Mouse (Mus musculus): Measurements from ENCODE around the gene Fem1b. TPM values are rescaled to one million over a fixed set of nuclear protein-coding genes. Genes with fewer than 3 reads are reported as not detected.
"Not testable (repeated sequence)": the region's sequence is repeated elsewhere in the genome, so short reads cannot be mapped to it uniquely, and the experiment has no call there.

Fem1b gene
- polyA plus RNA-seq, 1 experiment from 2014 or later: 34.5 TPM

GRCm38 (mm10) chr9:62820829-62821228 is 9.1 kb upstream of the Fem1b start:
- H3K9me3 ChIP-seq (replicated peaks): no peaks in the 10 kb centered on the region
- no peak for DNase-seq (ENCODE audit: low spot score)
- H3K4me1 ChIP-seq: peaks cover 11% of the 10 kb centered on the region
- no peak overlapping the region for H3K4me3 ChIP-seq
- H3K27ac ChIP-seq (replicated peaks): no peak overlapping the region
- no peaks in the 10 kb centered on the region for H3K27me3 ChIP-seq (ENCODE audit: low read depth, poor library complexity, severe bottlenecking)
- H3K36me3 ChIP-seq: no peaks in the 10 kb centered on the region
- WGBS: 89% methylated on average over 6 of the region's 6 CpGs

GRCm38 (mm10) chr9:62819910-62820309 is 8.2 kb upstream of the Fem1b start:
- 89% methylated on average over 6 of the region's 6 CpGs for WGBS
- not testable (repeated sequence) for H3K9me3 ChIP-seq (replicated peaks); H3K27ac ChIP-seq (replicated peaks); H3K4me3 ChIP-seq; H3K36me3 ChIP-seq; DNase-seq (ENCODE audit: low spot score); H3K27me3 ChIP-seq (ENCODE audit: low read depth, poor library complexity, severe bottlenecking); H3K4me1 ChIP-seq

- Histone ChIP-seq H3K4me3 (no peak overlapping the region), H3K27me3 (ENCODE audit: low read depth, poor library complexity, severe bottlenecking) (no peaks in the 10 kb centered on the region), H3K36me3 (no peaks in the 10 kb centered on the region), H3K4me1 (no peaks in the 10 kb centered on the region), H3K27ac (replicated peaks) (no peak overlapping the region), H3K9me3 (replicated peaks) (no peaks in the 10 kb centered on the region)
- no peak for DNase-seq (ENCODE audit: low spot score)
- 88% methylated on average over 3 of the region's 3 CpGs for WGBS
Measured at GRCm38 (mm10) chr9:62819494-62819893, 7.8 kb upstream of the Fem1b start.

GRCm38 (mm10) chr9:62817828-62818614 is 6.3 kb upstream of the Fem1b start:
- WGBS: 81% methylated on average over 4 of the region's 4 CpGs
- Histone ChIP-seq H3K27me3 (ENCODE audit: low read depth, poor library complexity, severe bottlenecking) (no peaks in the 10 kb centered on the region), H3K4me1 (peaks cover 3% of the 10 kb centered on the region), H3K9me3 (replicated peaks) (no peaks in the 10 kb centered on the region), H3K36me3 (no peaks in the 10 kb centered on the region), H3K27ac (replicated peaks) (no peak overlapping the region), H3K4me3 (no peak overlapping the region)
- no peak for DNase-seq (ENCODE audit: low spot score)

- whole genome bisulfite sequencing: 80% methylated on average over 12 of the region's 12 CpGs
Measured at GRCm38 (mm10) chr9:62817099-62817571, 5.4 kb upstream of the Fem1b start.

GRCm38 (mm10) chr9:62816323-62817098 is 4.8 kb upstream of the Fem1b start:
- Histone ChIP-seq H3K4me3 (no peak overlapping the region), H3K27ac (replicated peaks) (no peak overlapping the region), H3K9me3 (replicated peaks) (no peaks in the 10 kb centered on the region), H3K4me1 (peaks cover 18% of the 10 kb centered on the region), H3K36me3 (no peaks in the 10 kb centered on the region), H3K27me3 (ENCODE audit: low read depth, poor library complexity, severe bottlenecking) (no peaks in the 10 kb centered on the region)
- WGBS: 85% methylated on average over 9 of the region's 9 CpGs
- no peak for DNase-seq (ENCODE audit: low spot score)

More at GRCm38 (mm10) chr9:62817099-62817571, 5.4 kb upstream of the Fem1b start:
- H3K9me3 ChIP-seq (replicated peaks): no peaks in the 10 kb centered on the region
- H3K27ac ChIP-seq (replicated peaks): no peak overlapping the region
- H3K27me3 ChIP-seq (ENCODE audit: low read depth, poor library complexity, severe bottlenecking): no peaks in the 10 kb centered on the region
- H3K4me1 ChIP-seq: peaks cover 12% of the 10 kb centered on the region
- no peaks in the 10 kb centered on the region for H3K36me3 ChIP-seq
- no peak overlapping the region for H3K4me3 ChIP-seq
- no peak for DNase-seq (ENCODE audit: low spot score)

GRCm38 (mm10) chr9:62814751-62815150 is 3.0 kb upstream of the Fem1b start:
- H3K4me3 ChIP-seq: no peak overlapping the region
- no peaks in the 10 kb centered on the region for H3K36me3 ChIP-seq
- no peak for DNase-seq (ENCODE audit: low spot score)
- no peak overlapping the region for H3K27ac ChIP-seq (replicated peaks)
- no peaks in the 10 kb centered on the region for H3K9me3 ChIP-seq (replicated peaks)
- H3K27me3 ChIP-seq (ENCODE audit: low read depth, poor library complexity, severe bottlenecking): no peaks in the 10 kb centered on the region
- WGBS: 91% methylated on average over 2 of the region's 2 CpGs
- peaks cover 28% of the 10 kb centered on the region for H3K4me1 ChIP-seq

- H3K9me3 ChIP-seq (replicated peaks): no peaks in the 10 kb centered on the region
- H3K4me3 ChIP-seq: peak overlapping the region; percentile 92
- 12% methylated on average over 14 of the region's 14 CpGs for WGBS
- peaks cover 44% of the 10 kb centered on the region for H3K4me1 ChIP-seq
- DNase-seq (ENCODE audit: low spot score): peak; percentile 27
- H3K27me3 ChIP-seq (ENCODE audit: low read depth, poor library complexity, severe bottlenecking): no peaks in the 10 kb centered on the region
- H3K36me3 ChIP-seq: no peaks in the 10 kb centered on the region
- H3K27ac ChIP-seq (replicated peaks): peak overlapping the region; percentile 99
Measured at GRCm38 (mm10) chr9:62812216-62813049, 699 bp upstream of the Fem1b start.

GRCm38 (mm10) chr9:62810543-62811515 is 905 bp downstream of the Fem1b start:
- under 1% methylated on average over 58 of the region's 58 CpGs for WGBS
- Histone ChIP-seq H3K27me3 (ENCODE audit: low read depth, poor library complexity, severe bottlenecking) (no peaks in the 10 kb centered on the region), H3K36me3 (no peaks in the 10 kb centered on the region), H3K4me3 (peak overlapping the region; percentile 92), H3K27ac (replicated peaks) (peak overlapping the region; percentile 99), H3K9me3 (replicated peaks) (no peaks in the 10 kb centered on the region), H3K4me1 (peaks cover 44% of the 10 kb centered on the region)
- peak; percentile 81 for DNase-seq (ENCODE audit: low spot score)

- Histone ChIP-seq H3K4me1 (peaks cover 44% of the 10 kb centered on the region), H3K36me3 (no peaks in the 10 kb centered on the region), H3K27me3 (ENCODE audit: low read depth, poor library complexity, severe bottlenecking) (no peaks in the 10 kb centered on the region), H3K27ac (replicated peaks) (peak overlapping the region; percentile 99), H3K4me3 (peak overlapping the region; percentile 92), H3K9me3 (replicated peaks) (no peaks in the 10 kb centered on the region)
- 28% methylated on average over 8 of the region's 8 CpGs for WGBS
- DNase-seq (ENCODE audit: low spot score): no peak
Measured at GRCm38 (mm10) chr9:62810095-62810494, 1.6 kb downstream of the Fem1b start.

- peaks cover 78% of the 10 kb centered on the region for H3K36me3 ChIP-seq
- not testable (repeated sequence) for H3K9me3 ChIP-seq (replicated peaks); DNase-seq (ENCODE audit: low spot score); H3K27me3 ChIP-seq (ENCODE audit: low read depth, poor library complexity, severe bottlenecking); H3K27ac ChIP-seq (replicated peaks); H3K4me1 ChIP-seq; H3K4me3 ChIP-seq
- 93% methylated on average over 2 of the region's 2 CpGs for WGBS
Measured at GRCm38 (mm10) chr9:62799218-62799617, 12.5 kb downstream of the Fem1b start.

Data from midbrain, embryonic 10.5 days (tissue).